Mouse (Mus musculus): ENCODE measurements around the gene Rell1.
A peak's percentile ranks its signal among the peaks of the same experiment; 100 is the strongest.

Gene Rell1

GRCm38 (mm10) chr5:63961726-63962125, 7.0 kb downstream of the Rell1 start:
- TF ChIP-seq GATA4 (IDR thresholded peaks at IDR 0.05; ENCODE audit: insufficient replicate concordance, low read length): no peak

GRCm38 (mm10) chr5:63960565-63960964, 8.1 kb downstream of the Rell1 start:
- no peak for TF ChIP-seq GATA4 (IDR thresholded peaks at IDR 0.05; ENCODE audit: insufficient replicate concordance, low read length)

DNA sequence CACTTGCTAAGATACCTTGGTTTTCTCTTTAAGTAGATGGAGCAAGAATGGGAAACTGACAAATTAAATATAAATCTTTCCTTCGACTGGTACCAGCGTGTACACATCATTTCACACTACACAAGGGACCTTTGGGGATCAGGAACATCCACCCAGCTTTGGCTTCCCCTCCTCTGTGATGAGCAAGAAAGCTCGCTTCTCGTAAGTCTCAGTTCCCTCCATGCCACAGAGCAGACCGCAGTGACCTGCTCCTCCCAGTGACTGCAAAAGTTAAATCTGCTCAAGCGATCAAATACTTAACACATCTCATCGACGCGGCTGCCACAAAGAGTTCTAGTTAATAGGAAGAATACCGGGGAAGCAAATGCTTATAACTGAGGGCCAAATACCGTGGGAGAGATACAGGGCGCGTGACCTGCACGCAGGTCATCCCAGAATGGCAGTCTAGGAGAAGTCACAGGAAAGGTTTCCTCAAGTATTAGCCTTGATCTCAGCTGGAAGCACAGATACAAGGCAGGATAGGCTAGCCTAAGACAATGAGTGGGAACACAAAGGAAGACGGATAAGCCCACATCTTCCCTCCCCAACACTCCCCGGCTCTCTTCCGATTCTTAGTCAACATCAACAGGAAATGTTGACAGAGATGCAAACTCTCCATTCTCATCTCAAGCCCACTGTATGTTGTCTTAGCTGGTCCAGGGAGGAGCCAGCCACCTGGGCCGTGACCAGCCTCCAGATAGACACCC, 9.6 kb downstream of the Rell1 start:
- peak; percentile 71; the same call in 1 of the 2 replicates for TF ChIP-seq GATA4 (IDR thresholded peaks at IDR 0.05; ENCODE audit: insufficient replicate concordance, low read length)

- no peak for TF ChIP-seq GATA4 (IDR thresholded peaks at IDR 0.05; ENCODE audit: insufficient replicate concordance, low read length)
These were observed 11.1 kb downstream of the Rell1 start for GRCm38 (mm10) chr5:63957607-63958006.

- TF ChIP-seq GATA4 (IDR thresholded peaks at IDR 0.05; ENCODE audit: insufficient replicate concordance, low read length): no peak
These were observed 12.3 kb downstream of the Rell1 start for GRCm38 (mm10) chr5:63956411-63956810.

GRCm38 (mm10) chr5:63953401-63954032, 15.2 kb downstream of the Rell1 start:
- no peak for TF ChIP-seq GATA4 (IDR thresholded peaks at IDR 0.05; ENCODE audit: insufficient replicate concordance, low read length)

DNA sequence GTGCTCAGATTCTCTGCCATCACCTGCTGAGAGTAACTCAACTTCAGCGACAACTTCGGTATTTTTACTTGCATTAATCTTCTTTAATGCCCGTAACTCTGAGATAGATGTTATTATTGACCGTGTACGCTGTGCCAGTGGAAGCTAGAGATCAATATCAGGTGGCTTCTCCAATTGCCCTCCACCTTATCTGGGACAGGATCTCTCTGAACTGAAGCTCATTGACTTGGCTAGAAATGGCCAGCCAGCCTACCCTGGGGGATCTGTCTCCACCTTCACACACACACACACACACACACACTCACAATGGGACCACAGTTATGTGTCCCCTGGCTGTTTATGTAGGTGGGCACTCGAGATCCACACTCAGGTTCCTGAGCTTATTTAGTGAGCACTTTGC, 16.7 kb downstream of the Rell1 start:
- peak; percentile 98 for TF ChIP-seq GATA4 (IDR thresholded peaks at IDR 0.05; ENCODE audit: insufficient replicate concordance, low read length)

- TF ChIP-seq GATA4 (IDR thresholded peaks at IDR 0.05; ENCODE audit: insufficient replicate concordance, low read length): peak; percentile 62; the same call in 1 of the 2 replicates
These were observed 17.2 kb downstream of the Rell1 start for GRCm38 (mm10) chr5:63951421-63951911.

GRCm38 (mm10) chr5:63949195-63949594, 19.5 kb downstream of the Rell1 start:
- TF ChIP-seq GATA4 (IDR thresholded peaks at IDR 0.05; ENCODE audit: insufficient replicate concordance, low read length): no peak

GRCm38 (mm10) chr5:63947526-63947925, 21.2 kb downstream of the Rell1 start:
- TF ChIP-seq GATA4 (IDR thresholded peaks at IDR 0.05; ENCODE audit: insufficient replicate concordance, low read length): no peak

GRCm38 (mm10) chr5:63943291-63943690, 25.4 kb downstream of the Rell1 start:
- TF ChIP-seq GATA4 (IDR thresholded peaks at IDR 0.05; ENCODE audit: insufficient replicate concordance, low read length): no peak

GRCm38 (mm10) chr5:63941891-63942290, 26.8 kb downstream of the Rell1 start:
- no peak for TF ChIP-seq GATA4 (IDR thresholded peaks at IDR 0.05; ENCODE audit: insufficient replicate concordance, low read length)

GRCm38 (mm10) chr5:63938575-63938974, 30.1 kb downstream of the Rell1 start:
- TF ChIP-seq GATA4 (IDR thresholded peaks at IDR 0.05; ENCODE audit: insufficient replicate concordance, low read length): peak; percentile 69; the same call in 1 of the 2 replicates

GRCm38 (mm10) chr5:63936740-63937139, 32.0 kb downstream of the Rell1 start:
- 0 out of 2 replicates have a peak, but pooled peaks have one; percentile 14 for TF ChIP-seq GATA4 (IDR thresholded peaks at IDR 0.05; ENCODE audit: insufficient replicate concordance, low read length)

- TF ChIP-seq GATA4 (IDR thresholded peaks at IDR 0.05; ENCODE audit: insufficient replicate concordance, low read length): no peak
These were observed 33.1 kb downstream of the Rell1 start for GRCm38 (mm10) chr5:63935581-63935980.

GRCm38 (mm10) chr5:63932829-63933228, 35.9 kb downstream of the Rell1 start:
- no peak for TF ChIP-seq GATA4 (IDR thresholded peaks at IDR 0.05; ENCODE audit: insufficient replicate concordance, low read length)
